Mouse (Mus musculus) hindbrain, embryonic 12.5 days (tissue): ENCODE measurements around the gene Gprc5d. TPM values are rescaled to one million over a fixed set of nuclear protein-coding genes. Genes with fewer than 3 reads are reported as not detected.

Experiments used
- ATAC-seq: fragments of 200-750 bp; cut with Nextera tagmentation; 2 replicates; pipeline ENCODE4 v1.8.0; 2017; ENCODE audit warnings: moderate TSS enrichment; ENCODE audit not compliant: low FRiP score
- H3K27ac ChIP-seq: fragments of 300-500 bp; sonication (generic); 2 replicates; pipeline ENCODE4 v1.5.1; 2016; ENCODE audit warnings: mild to moderate bottlenecking
- H3K27me3 ChIP-seq: fragments of 300-500 bp; sonication (generic); 2 replicates; pipeline ENCODE4 v1.6.1; 2016; ENCODE audit warnings: mild to moderate bottlenecking
- H3K36me3 ChIP-seq: fragments of 300-500 bp; sonication (generic); 2 replicates; pipeline ENCODE4 v1.6.1; 2016; ENCODE audit warnings: mild to moderate bottlenecking
- H3K4me1 ChIP-seq: fragments of 300-500 bp; sonication (generic); 2 replicates; pipeline ENCODE4 v1.6.1; 2016
- H3K4me2 ChIP-seq: fragments of 300-500 bp; sonication (generic); replicated peaks from 2 replicates; pipeline ENCODE4 v1.6.1; 2016; ENCODE audit warnings: mild to moderate bottlenecking
- H3K4me3 ChIP-seq: fragments of 300-500 bp; sonication (generic); 2 replicates; pipeline ENCODE4 v1.5.1; 2016; ENCODE audit warnings: mild to moderate bottlenecking
- H3K9ac ChIP-seq: fragments of 300-500 bp; sonication (generic); 2 replicates; pipeline ENCODE4 v1.6.1; 2016; ENCODE audit warnings: mild to moderate bottlenecking, moderate library complexity
- H3K9me3 ChIP-seq: fragments of 300-500 bp; sonication (generic); replicated peaks from 2 replicates; pipeline ENCODE4 v1.6.1; 2016; ENCODE audit warnings: mild to moderate bottlenecking
- WGBS: fragments of 180-500 bp; shearing (Covaris S2); methylation state at CpG from one replicate; pipeline ENCODE4 v1.1.7; 2016; 5-methylcytosine and 5-hydroxymethylcytosine counted together
- polyA plus RNA-seq: library from polyadenylated mRNA; unstranded; fragments of >200 nt; fragmentation: Nextera tagmentation; extraction: Ambion mirVana; gene quantifications from 2 replicates; pipeline ENCODE4 v1.2.1, GENCODE M21; 2016

The Gprc5d gene
- polyA plus RNA-seq, 1 experiment from 2014 or later: not detected

- H3K4me2 ChIP-seq: no peak overlapping the region
- no peak overlapping the region for H3K9ac ChIP-seq
- 95% methylated on average over 4 of the region's 4 CpGs for WGBS
- ATAC-seq: no peak
- H3K36me3 ChIP-seq: no peaks in the 10 kb centered on the region
- H3K9me3 ChIP-seq: no peaks in the 10 kb centered on the region
- H3K4me1 ChIP-seq: peaks cover 8% of the 10 kb centered on the region
- H3K27me3 ChIP-seq: peaks cover 13% of the 10 kb centered on the region
- no peak overlapping the region for H3K27ac ChIP-seq
- H3K4me3 ChIP-seq: no peak overlapping the region
These were observed 57.4 kb downstream of the Gprc5d start for GRCm38 (mm10) chr6:135060728-135061127.

Other genes with a start within 250 kb of the Gprc5d start
- gene Gpr19, start 219.7 kb downstream of the Gprc5d start, polyA plus RNA-seq: 31.3 and 31.8 TPM in 2 replicates
- 24.9 and 25.7 TPM in 2 replicates for gene Cdkn1b, start 197.9 kb downstream of the Gprc5d start, polyA plus RNA-seq
- 4.5 TPM in 2 replicates for gene Apold1, start 136.6 kb downstream of the Gprc5d start, polyA plus RNA-seq
- 84.0 and 87.2 TPM in 2 replicates for gene Ddx47, start 106.7 kb downstream of the Gprc5d start, polyA plus RNA-seq
- gene Gprc5a, start 52.6 kb downstream of the Gprc5d start, polyA plus RNA-seq: 1.6 and 1.7 TPM in 2 replicates
- gene Fam234b, start 79.7 kb upstream of the Gprc5d start, polyA plus RNA-seq: 47.6 and 51.1 TPM in 2 replicates
- gene Hebp1, start 79.7 kb upstream of the Gprc5d start, polyA plus RNA-seq: 4.0 and 6.2 TPM in 2 replicates
- 0.40 and 0.78 TPM in 2 replicates for gene Gsg1, start 136.1 kb upstream of the Gprc5d start, polyA plus RNA-seq
- gene Pbp2, start 192.1 kb upstream of the Gprc5d start, polyA plus RNA-seq: 0.18 and 0.22 TPM in 2 replicates
- gene Emp1, start 244.3 kb upstream of the Gprc5d start, polyA plus RNA-seq: 19.4 and 22.2 TPM in 2 replicates